Mouse (Mus musculus): ENCODE data around the gene Cacnb4. TPM values are rescaled to one million over a fixed set of nuclear protein-coding genes. Genes with fewer than 3 reads are reported as not detected.

Cacnb4 gene
- total and polyA plus RNA-seq, 2 experiments from 2014 or later = 12.5 to 13.3 TPM

- no peaks in the 10 kb centered on the region for H3K9me3 ChIP-seq (ENCODE audit: low read length)
- 68% methylated on average over 14 of the region's 14 CpGs for WGBS
- no peak for TF ChIP-seq CTCF (IDR thresholded peaks at IDR 0.05)
- no peaks in the 10 kb centered on the region for H3K27me3 ChIP-seq (ENCODE audit: insufficient read depth, low read length)
- no peak overlapping the region for H3K4me2 ChIP-seq (ENCODE audit: low read depth, low read length, poor library complexity, severe bottlenecking)
- no peak overlapping the region for H3K27ac ChIP-seq (ENCODE audit: low read depth, low read length)
- DNase-seq (ENCODE audit: low spot score) (no peak), ATAC-seq (ENCODE audit: low FRiP score) (no peak)
- no peak overlapping the region for H3K9ac ChIP-seq (replicated peaks; ENCODE audit: low read length, poor library complexity, severe bottlenecking)
- H3K4me3 ChIP-seq (ENCODE audit: low read depth, low read length) = no peak overlapping the region
- H3K36me3 ChIP-seq (ENCODE audit: insufficient read depth, low read length) = peaks cover 6% of the 10 kb centered on the region; the same call in 1 of the 2 replicates
- no peaks in the 10 kb centered on the region for H3K4me1 ChIP-seq (ENCODE audit: insufficient read depth, low read length)
These were observed 240.6 kb downstream of the Cacnb4 start for GRCm38 (mm10) chr2:52435919-52436632.

DNA sequence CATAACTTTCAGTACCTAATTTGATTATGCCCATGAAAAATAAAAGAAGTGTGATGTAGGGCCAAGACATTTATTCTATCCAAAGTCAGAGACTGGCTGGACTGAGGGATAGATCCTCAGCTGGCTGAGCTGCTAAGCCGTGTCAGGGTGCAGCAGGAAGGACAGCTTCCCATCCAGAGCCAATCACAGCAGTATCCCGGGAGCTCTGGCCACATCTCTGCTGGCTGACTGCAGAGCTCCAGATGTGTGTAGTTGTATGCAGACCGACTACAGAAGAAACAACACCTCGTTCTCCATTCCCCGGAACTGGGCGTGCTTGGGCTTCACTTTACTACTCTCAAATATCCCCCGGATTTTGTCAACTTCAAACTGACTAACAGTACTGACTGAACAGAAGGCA is 243.3 kb downstream of the Cacnb4 start:
- Histone ChIP-seq H3K4me3 (ENCODE audit: low read depth, low read length) (no peak overlapping the region), H3K9me3 (ENCODE audit: low read length) (no peaks in the 10 kb centered on the region), H3K27ac (ENCODE audit: low read depth, low read length) (no peak overlapping the region), H3K36me3 (ENCODE audit: insufficient read depth, low read length) (peaks cover 6% of the 10 kb centered on the region; the same call in 1 of the 2 replicates), H3K9ac (replicated peaks; ENCODE audit: low read length, poor library complexity, severe bottlenecking) (no peak overlapping the region), H3K27me3 (ENCODE audit: insufficient read depth, low read length) (no peaks in the 10 kb centered on the region), H3K4me1 (ENCODE audit: insufficient read depth, low read length) (no peaks in the 10 kb centered on the region), H3K4me2 (ENCODE audit: low read depth, low read length, poor library complexity, severe bottlenecking) (no peak overlapping the region)
- ATAC-seq (ENCODE audit: low FRiP score) (no peak), DNase-seq (ENCODE audit: low spot score) (no peak)
- TF ChIP-seq CTCF (IDR thresholded peaks at IDR 0.05) = no peak
- 64% methylated on average over 7 of the region's 7 CpGs for WGBS

DNA sequence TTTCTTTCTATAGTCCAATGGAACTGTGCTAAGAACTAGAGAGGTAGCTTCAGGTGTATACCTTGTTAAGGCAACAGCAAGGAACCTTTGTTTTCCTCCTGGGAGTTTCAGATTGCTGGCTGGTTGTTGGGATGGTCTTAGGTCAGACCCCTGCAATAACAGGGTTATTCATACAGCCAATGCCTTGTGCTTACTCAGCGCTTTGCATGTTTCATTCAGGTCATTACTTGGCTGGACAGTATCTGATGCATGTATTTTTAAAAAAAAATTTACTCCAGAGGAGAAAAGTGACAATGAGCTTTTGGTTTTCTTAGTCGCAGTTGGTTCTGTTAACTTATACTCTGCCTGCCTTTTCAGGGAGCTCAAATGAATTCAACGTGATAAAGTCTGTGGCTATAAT is 249.2 kb downstream of the Cacnb4 start:
- Histone ChIP-seq H3K27ac (ENCODE audit: low read depth, low read length) (no peak overlapping the region), H3K4me2 (ENCODE audit: low read depth, low read length, poor library complexity, severe bottlenecking) (no peak overlapping the region), H3K9ac (replicated peaks; ENCODE audit: low read length, poor library complexity, severe bottlenecking) (no peak overlapping the region), H3K4me3 (ENCODE audit: low read depth, low read length) (no peak overlapping the region), H3K4me1 (ENCODE audit: insufficient read depth, low read length) (peaks cover 8% of the 10 kb centered on the region; the same call in 1 of the 2 replicates), H3K9me3 (ENCODE audit: low read length) (no peaks in the 10 kb centered on the region), H3K27me3 (ENCODE audit: insufficient read depth, low read length) (no peaks in the 10 kb centered on the region), H3K36me3 (ENCODE audit: insufficient read depth, low read length) (no peaks in the 10 kb centered on the region)
- no peak for TF ChIP-seq CTCF (IDR thresholded peaks at IDR 0.05)
- 81% methylated on average over 3 of the region's 3 CpGs for WGBS
- DNase-seq (ENCODE audit: low spot score) (no peak), ATAC-seq (ENCODE audit: low FRiP score) (no peak)

DNA sequence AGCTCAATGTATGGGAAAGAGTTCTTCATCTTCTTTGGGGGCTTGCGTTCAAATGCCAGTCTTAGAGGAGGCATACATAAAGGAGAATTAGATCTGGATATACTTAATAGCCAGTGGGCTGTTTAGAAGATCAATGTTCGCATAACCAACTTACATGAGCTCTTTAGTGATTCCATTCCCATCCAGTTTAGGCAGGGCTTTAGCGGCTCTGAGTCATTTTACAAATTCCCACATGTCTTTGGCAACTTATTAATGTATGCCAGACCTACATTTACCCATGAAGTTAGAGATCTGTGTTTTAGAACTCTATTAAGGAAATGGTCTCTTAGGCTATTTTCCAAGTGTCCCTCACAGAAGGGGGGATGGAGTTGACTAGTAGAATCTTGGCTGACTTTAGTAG is 250.6 kb downstream of the Cacnb4 start:
- no peaks in the 10 kb centered on the region for H3K27me3 ChIP-seq (ENCODE audit: insufficient read depth, low read length)
- DNase-seq (ENCODE audit: low spot score) (no peak), ATAC-seq (ENCODE audit: low FRiP score) (no peak)
- no peak overlapping the region; the same call in 1 of the 2 replicates for H3K4me2 ChIP-seq (ENCODE audit: low read depth, low read length, poor library complexity, severe bottlenecking)
- no peak overlapping the region for H3K4me3 ChIP-seq (ENCODE audit: low read depth, low read length)
- TF ChIP-seq CTCF (IDR thresholded peaks at IDR 0.05) = no peak
- H3K4me1 ChIP-seq (ENCODE audit: insufficient read depth, low read length) = peaks cover 15% of the 10 kb centered on the region; the same call in 1 of the 2 replicates
- no peaks in the 10 kb centered on the region for H3K36me3 ChIP-seq (ENCODE audit: insufficient read depth, low read length)
- 88% methylated on average over 3 of the region's 3 CpGs for WGBS
- H3K9me3 ChIP-seq (ENCODE audit: low read length) = no peaks in the 10 kb centered on the region
- no peak overlapping the region for H3K9ac ChIP-seq (replicated peaks; ENCODE audit: low read length, poor library complexity, severe bottlenecking)
- no peak overlapping the region for H3K27ac ChIP-seq (ENCODE audit: low read depth, low read length)

- Histone ChIP-seq H3K27ac (ENCODE audit: low read depth, low read length) (no peak overlapping the region), H3K4me1 (ENCODE audit: insufficient read depth, low read length) (peaks cover 16% of the 10 kb centered on the region; the same call in 1 of the 2 replicates), H3K4me3 (ENCODE audit: low read depth, low read length) (peak overlapping the region; percentile 99), H3K9me3 (ENCODE audit: low read length) (no peaks in the 10 kb centered on the region), H3K9ac (replicated peaks; ENCODE audit: low read length, poor library complexity, severe bottlenecking) (peak overlapping the region; percentile 93; the same call in 1 of the 2 replicates), H3K27me3 (ENCODE audit: insufficient read depth, low read length) (no peaks in the 10 kb centered on the region), H3K36me3 (ENCODE audit: insufficient read depth, low read length) (no peaks in the 10 kb centered on the region), H3K4me2 (ENCODE audit: low read depth, low read length, poor library complexity, severe bottlenecking) (peak overlapping the region; percentile 61)
- no peak for TF ChIP-seq CTCF (IDR thresholded peaks at IDR 0.05)
- 27% methylated on average over 10 of the region's 10 CpGs for WGBS
- DNase-seq (ENCODE audit: low spot score) (no peak), ATAC-seq (ENCODE audit: low FRiP score) (no peak)
These were observed 251.2 kb downstream of the Cacnb4 start for GRCm38 (mm10) chr2:52425523-52425795.

GRCm38 (mm10) chr2:52424747-52425522 is 251.7 kb downstream of the Cacnb4 start, which contains the start of gene Arl5a:
Gene Arl5a, minus strand, starts transcription at chr2:52424901.
- peak; percentile 96 for ATAC-seq (ENCODE audit: low FRiP score)
- under 1% methylated on average over 32 of the region's 57 CpGs for WGBS
- Histone ChIP-seq H3K4me1 (ENCODE audit: insufficient read depth, low read length) (peaks cover 16% of the 10 kb centered on the region; the same call in 1 of the 2 replicates), H3K9me3 (ENCODE audit: low read length) (no peaks in the 10 kb centered on the region), H3K4me3 (ENCODE audit: low read depth, low read length) (peak within 1 kb of the TSS; percentile 99), H3K4me2 (ENCODE audit: low read depth, low read length, poor library complexity, severe bottlenecking) (peak within 1 kb of the TSS; percentile 61), H3K27ac (ENCODE audit: low read depth, low read length) (peak within 1 kb of the TSS; percentile 84), H3K27me3 (ENCODE audit: insufficient read depth, low read length) (no peaks in the 10 kb centered on the region), H3K9ac (replicated peaks; ENCODE audit: low read length, poor library complexity, severe bottlenecking) (peak within 1 kb of the TSS; percentile 93), H3K36me3 (ENCODE audit: insufficient read depth, low read length) (no peaks in the 10 kb centered on the region)
- DNase-seq (ENCODE audit: low spot score) = peak; percentile 93
- TF ChIP-seq CTCF (IDR thresholded peaks at IDR 0.05) = no peak
